Mouse (Mus musculus): ENCODE results near the gene Nacc2.

DNA sequence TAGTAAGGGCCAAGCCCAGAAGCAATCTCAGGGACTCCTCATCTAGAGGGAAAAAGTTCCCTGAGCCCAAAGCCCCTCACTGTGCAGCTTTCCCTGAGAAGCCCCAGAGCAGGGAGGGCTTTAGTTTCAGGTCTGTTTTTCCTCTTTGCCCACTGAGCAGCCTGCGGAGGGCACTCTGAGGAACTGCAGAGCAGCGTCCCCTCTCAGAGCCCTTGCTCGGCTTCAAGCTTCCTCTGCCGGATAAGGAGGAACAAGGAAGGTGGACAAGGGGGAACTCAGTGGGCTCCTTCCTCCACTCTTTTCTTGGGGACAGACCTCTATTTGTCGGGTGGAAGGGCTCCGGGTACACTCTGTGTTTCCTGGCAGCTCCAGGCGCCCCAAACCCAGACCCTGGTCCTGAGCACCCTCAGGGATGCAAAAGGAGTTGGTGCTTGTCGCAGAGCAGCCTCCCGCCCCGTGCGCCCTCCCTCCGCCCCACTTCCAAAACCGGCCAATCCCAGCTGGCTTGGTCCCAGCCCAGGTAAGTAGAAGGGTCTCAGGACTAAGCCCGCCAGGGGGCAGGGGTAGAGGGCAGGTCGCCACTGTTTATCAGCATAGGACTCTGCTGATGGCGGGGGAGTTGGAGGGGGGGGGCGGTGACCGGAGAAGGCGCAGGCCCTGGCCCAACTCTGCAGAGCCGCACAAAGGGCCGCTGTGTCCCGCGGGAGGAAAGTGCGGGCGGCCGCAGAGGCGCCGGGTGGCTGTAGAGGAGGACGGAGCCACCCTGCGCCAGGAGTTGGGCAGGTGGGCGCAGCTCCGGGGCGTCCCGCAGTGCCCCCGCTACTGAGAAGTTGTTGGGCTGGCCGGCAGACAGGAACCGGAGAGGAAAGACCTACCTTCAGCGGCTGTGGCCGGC, 31.9 kb downstream of the Nacc2 start:
- TF ChIP-seq EP300 (optimal IDR thresholded peaks at IDR 0.05) (no peak), CTCF (IDR thresholded peaks at IDR 0.05; ENCODE audit: low read depth) (0 out of 2 replicates have a peak, but pooled peaks have one; percentile 13)

Measured in stomach, postnatal 0 days (tissue).